Mouse (Mus musculus) gastrocnemius, postnatal 4 days (tissue): ENCODE measurements at regions not wholly inside any gene's neighbourhood (a gene's known extent, or its start where the extent isn't known, plus 50 kb on each side); places are given as distances from the start of the nearest gene placed in this dataset.

Source experiments
- DNase-seq, 2 experiments: peaks; one replicate each; pipeline ENCODE4 v3.0.0; 2021 to 2022; ENCODE audit warnings: low spot score in 2 of 2, mixed read lengths in 2 of 2

DNA sequence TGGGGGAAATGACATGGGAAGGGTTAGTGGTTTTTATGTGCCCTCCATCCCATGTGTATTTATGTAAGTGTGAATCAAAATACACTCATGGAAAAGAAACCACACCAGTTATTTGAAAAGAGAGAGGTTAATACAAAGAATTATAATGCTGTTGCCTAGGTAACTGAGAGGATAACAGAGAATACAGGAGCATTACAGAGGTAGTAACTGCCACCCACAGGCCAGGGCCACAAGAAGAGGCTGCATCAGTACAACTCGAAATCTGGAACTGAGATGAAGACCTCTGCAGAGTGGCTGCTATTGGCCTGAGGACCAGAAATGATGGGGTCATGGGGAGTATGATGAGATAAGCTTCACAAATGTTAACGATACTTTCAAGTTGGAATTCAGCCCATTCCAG, 243.4 kb upstream of the Ldb2 start:
- DNase-seq, result no peak

DNA sequence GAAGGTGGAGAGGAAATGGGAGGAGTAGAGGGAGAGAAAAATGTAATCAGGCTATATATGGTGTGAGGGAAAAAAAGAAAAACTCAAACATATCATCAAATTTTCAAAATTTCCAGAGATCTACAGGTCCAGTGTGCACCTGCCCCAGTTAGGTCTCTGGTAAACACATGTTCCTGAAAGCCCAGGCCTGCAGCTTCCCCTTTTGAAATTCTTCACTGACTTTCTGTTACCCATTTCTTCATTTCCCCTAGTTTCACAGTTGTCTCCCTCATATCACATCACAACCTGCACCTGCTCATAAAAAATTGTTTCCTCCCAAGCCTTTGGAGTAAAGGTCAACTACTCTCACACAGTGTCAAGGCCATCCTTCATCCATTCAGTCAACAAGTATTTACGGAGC, 236.9 kb upstream of the Ldb2 start:
- no peak for DNase-seq

DNA sequence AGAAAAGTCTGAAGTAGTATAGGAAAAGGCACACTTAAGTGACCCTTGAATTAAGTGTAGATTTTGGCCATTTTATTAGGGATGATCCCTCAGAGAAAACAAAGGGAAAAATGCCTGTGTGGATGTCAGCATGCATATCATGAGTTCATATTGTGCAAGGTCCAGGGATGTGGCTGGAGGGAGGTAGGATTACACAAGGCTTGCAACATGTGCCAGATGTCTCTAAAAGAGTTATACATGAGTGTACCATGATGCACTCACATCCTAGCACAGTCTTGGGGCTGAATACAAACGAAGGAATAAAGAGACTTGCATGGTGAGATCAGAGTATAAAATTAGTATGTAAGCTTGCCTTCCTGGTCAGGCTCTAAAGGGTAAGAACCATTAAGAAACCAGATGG, 233.7 kb upstream of the Ldb2 start:
- DNase-seq, result no peak

DNA sequence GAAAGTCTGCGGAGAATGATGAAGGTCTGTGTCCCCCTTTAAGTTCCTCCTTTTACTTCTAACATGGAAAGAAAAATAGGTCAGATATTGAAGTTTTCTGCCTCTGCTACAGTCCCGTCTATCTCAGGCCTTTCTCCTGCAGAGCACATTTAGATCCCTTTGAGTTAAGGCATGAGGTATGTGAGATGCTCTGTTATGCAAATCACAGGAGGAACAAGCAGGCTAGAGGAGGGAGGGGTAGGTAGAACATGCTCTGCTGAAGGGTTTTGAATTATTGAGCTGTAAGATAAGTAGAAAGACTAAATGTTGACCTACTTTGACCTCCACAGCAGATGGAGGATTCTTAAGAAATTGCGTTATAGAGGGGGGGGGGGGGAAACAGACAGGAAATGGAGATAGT, 228.4 kb upstream of the Ldb2 start:
- DNase-seq, result no peak

DNA sequence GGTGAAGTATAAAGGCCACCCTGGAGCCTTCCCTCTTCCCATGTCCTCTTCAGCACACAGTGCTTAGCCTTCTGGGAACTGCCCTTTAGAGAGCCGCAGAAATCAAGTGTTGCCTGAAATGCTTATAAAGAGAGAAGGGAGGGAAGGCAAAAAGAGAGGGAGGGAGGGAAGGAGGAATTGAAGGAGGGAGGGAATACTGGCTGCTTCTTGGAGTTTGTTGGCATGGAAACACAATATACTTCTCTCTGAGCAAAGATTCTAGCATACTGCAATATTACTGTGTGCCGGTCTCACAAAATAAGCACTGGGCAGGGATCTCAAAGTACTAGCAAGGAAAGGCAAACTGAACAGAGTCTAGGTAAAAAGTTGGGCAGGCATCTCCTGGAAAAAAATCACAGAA, 225.9 kb upstream of the Ldb2 start:
- no peak for DNase-seq

DNA sequence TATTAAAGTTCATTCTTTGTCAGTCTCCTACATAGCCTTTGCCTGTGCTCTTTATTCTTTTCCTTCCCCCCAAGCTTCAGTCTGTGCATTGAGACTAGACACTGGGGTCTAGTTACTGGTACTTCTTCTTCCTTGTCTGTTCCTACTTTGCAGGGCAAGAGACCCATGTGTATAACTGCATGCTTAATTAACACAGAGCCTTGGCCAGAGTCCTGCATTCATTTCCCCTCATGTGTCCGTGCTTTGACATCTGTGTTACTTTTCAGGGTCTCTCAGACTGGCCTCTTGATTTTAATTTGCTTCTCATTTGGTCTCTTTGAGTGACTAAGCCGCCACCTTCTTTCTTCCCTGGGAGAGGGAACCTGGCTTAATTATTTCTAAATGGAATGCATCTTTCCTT, 208.4 kb upstream of the Ldb2 start:
- DNase-seq, result no peak

DNA sequence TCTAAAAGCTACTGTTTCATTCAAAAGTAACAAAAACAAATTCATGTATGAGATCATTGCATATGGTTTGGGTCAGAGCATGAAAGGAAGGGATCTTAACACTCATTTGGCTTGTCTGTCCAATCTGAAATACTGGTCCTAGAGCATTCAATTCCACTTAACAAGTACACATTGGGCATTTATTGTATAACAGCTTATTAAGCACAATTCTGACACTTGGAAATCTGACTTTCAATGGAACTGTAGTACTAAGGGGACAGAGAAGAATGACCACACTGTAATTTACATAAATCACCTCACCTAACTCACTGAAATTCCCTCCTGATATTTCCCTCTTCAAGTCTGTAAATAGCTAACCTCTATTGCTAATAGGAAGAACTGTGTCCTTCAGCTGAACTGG, 201.5 kb upstream of the Ldb2 start:
- DNase-seq, result no peak

DNA sequence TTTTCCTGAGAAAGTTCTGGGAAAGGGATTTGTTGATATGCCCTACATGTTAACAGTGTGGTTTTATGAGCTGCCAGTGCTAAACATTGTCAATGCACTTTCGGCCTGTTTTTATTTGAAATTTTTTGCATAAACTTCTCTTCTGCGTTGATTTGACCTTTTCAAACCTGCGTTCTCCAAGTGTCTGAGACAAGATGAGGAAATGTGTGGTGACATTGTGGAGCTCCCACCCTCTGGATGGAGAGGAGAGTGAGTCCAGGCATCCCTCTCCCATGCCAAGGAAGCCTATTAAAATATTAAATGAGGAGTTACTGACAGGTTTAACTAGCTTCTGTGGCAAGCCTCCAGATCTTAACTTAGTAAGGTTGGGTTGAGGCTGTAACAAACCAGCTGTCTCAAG, 199.6 kb upstream of the Ldb2 start:
- DNase-seq, result no peak

DNA sequence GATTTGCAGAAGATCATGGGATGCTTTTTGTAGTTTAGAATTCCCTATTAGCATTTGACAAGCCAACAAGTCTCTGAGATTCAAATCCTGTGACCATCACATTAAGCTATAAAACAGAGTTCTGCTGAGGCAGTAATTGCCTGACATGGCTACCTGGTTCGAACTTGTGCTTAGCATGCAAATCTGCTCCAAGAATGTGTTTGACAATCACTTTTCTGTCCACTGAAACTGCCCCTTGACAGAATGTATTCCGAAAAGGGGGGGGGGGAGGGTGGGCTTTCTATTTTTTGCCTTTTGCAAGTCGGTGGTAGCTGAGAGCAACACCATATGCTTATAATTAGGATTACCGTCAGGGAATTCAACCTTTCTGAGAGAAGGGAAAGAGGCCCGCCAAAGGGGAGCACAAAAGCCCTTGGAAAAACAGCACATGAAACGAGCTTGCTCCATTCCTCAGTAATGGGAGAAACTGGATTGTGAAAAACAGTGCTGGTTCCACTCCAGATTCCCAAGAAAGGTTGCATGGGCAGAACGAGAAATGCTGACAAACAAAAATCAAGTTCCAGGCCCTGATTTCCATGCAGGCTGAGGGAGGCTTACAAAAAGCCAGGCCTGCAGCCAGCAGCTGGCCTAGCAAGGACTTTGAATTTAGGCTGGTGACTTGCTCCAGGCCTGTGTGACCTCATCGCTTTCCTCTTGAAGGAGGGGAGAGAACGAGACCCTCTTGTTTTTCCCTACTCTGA, 176.1 kb upstream of the Ldb2 start:
- DNase-seq, result peak in 1 of 2 experiments; percentile 26

DNA sequence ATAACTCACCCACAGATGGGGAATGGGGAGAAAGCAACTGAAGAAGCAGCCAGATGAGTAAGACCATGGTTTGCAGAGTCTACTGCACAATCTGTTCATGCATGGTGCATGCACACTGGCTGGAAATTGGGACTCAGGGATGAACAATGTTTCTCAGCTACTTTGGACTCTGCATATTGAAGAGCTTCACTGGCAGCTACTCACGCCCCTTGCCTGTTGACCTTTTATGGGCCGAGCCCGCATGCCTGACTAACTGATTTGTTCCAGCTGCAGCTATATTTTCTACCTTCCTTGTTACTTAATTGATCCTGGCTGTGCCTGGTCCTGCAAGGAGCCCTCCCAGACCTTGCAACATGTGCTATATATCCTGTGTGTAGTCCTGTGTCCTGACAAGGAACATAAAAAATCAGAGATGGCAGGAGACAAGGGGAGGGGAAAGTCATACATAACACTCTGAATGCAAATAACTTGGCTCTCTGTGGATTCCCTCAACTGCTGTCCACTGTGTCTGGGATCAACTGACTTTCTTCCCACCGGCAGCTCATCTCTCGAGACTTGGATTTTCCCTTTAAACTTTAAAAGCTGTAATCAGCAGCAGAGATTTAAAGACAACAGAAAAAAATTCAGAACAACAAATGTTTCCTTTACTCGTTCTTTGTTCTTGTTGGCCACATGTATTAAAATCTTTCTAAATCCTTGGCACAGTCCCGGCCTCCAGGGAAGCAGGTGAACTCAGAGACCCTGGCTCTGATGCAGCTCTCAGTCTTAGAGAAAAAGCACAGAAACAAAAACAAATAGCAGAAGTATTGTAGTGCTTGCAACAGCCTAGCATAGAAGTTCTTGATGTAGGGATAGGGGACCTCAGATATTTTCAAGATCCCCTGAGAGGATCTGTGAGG, 143.8 kb upstream of the Ldb2 start:
- DNase-seq, result peak in 1 of 2 experiments; percentile 32

DNA sequence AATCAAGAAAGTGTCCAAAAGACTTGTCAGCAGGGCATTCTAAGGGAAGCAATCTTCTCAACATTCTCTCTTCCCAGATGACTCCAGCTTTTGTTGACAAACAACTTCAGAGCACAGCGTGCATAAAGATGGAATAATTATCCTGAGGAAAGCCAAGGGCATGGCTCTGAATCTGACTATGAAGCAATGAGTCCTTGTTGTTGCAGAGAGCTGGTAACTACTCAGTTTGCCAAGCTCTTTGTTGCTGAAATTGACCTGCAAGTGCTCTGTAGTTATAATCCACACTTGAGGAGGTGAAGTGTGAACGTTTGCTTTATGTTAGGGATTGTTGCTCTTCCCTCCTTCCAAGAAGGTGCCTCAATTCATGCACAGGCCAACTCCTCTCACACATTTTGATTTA, 143.1 kb upstream of the Ldb2 start:
- DNase-seq, result no peak

DNA sequence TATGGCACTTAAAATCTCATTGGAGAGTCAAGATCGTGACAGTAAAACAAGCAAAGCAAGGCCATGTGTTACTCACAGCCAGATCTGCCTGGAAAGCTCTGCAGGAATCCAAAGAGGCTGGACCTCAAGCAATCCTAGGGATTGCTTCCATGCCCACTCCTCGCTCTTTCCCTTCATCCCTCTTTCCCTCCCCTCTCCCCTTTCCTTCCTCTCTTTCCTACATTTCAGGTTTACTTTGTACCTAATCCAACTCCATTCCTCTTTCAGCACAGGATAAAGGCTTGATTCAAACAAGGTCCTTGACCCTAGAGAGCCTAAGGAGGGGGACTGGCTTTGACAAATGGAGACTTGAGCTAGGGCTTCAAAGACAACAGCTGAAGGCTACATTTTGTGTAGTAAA, 126.0 kb upstream of the Ldb2 start:
- DNase-seq, result no peak

DNA sequence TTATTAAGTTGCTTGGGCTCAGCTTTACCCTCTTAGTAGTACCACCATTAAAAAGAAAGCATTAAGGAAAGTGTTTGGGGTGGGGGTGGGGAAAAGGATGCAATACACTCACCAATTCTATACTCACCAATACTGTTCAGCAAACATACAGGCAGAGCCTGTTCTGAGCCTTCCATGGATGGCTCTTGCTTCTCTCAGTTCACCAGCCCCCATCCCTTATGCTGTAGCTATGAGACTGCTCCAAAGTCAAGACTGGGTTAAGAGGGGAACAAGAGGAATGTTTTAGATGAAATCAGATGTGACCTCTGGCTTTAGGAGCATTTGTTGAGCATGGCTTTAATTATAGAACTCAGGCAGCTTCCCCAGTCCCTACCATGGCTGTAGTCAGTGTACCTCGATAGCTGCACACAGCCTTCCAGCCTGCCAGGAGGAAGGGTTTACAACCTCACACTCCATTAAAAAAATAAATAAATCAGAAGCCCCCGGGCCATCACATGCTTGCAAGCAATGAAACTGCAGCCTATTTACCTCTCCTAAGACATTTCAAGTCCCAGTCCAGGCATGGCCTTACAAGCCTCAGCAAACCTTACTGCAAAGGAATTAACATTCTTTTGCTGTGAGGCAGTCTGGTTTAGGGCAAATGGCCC, 122.8 kb upstream of the Ldb2 start:
- DNase-seq, result peak in 1 of 2 experiments; percentile 35

DNA sequence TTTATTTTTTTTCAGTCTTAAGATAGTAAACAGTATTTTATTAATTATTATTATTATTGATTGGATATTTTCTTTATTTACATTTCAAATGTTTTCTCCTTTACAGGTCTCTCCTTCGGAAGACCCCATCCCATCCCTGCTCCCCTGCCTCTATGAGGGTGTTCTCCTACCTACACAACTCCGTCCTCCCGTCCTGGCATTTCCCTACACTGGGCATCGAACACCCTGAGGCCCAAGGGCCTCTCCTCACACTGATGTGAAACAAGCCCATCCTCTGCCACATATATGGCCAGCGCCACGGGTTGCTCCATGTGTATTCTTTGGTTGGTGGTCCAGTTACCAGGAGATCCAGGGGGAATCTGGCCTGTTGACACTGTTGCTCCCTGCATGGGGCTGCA, 118.3 kb upstream of the Ldb2 start:
- no peak for DNase-seq

DNA sequence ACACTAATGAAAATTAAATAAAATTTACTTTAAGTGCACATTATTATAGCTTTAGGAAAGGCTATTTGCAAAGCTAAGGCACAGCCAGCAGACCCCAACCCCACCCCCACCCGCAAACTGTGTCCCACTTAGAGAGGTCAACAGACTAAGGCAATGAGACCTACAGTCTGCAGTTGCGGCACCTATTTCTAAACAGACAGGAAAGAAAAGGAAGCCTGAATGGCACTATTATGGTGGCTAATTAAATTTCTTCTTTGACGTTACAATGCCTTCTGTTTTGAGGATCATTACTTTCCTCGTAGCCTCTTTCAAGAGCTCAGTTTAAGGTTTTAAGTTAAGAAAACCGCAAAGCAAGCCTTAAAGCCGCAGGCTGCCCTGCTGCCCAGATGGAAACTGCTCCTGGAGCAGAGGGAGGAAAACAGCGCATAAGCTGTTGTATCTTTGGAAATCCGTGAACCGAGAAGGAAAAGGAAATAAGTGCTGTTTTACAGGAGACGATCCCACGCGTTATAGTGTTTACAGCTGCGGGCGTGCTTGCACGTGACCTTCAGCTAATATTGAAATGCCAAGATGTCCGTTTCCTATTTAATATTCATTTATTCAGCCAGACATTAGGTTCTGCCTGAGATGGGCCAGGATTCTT, 117.8 kb upstream of the Ldb2 start:
- DNase-seq, result no peak

DNA sequence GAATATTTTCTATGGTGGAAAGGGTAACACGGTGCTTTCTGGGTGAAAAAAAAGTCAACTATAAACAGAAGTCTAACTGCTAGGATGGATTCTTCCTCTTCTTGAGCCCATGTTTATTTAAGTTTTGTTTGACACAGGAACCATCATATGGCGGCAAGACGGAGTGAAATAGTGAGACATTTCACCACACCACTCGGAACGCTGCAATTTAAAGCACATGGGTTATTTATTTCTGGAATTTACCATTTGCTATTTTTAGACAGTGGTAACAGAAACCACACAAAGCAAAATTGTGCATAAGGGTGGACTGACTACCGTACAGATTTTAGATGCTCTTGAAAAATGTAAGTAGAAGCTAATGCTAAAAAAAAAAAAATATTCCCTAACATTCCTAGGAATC, 103.1 kb upstream of the Ldb2 start:
- DNase-seq, result no peak

DNA sequence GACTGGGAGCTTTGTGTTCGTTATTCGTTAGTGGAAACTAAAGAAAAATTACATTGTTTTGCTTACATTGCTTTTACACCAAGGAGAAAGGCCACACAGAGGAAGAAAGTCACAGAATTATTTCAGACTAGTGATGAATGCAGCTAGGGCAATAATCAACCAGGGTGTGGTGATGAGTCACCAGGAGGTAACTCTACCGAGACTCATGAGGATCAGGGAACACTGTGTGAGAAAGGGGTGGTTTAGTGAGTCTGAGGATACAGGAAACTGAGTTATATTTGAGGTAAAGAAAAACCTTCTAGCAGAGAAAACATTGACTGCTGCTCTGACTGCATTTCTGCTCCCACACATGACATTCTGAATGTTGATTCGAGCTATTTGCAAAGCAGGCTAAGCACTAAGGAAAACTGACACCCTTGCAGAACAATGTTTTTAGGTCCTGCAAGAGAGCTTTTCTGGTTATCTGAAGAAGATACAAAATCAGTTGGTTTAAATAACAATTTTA, 87.1 kb upstream of the Ldb2 start:
- no peak for DNase-seq

DNA sequence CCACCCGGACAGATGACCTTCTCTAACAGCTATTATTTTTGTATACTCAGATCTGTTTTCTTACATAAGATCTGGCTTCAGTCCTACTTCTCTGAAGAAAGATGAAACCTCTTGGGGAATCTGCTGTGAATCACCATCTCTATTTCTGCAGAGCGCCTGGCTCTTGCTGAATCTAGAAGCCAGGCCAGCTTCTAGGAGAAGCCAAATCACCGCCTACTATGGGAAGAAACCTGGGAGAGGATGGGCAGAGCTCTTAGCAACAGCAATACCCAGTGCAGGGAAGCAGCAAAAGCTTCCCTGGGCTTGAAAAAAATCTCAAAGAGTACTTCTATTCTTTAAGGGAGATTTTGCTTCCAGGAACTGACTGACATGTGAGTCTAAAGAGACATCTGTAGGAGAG, 77.5 kb upstream of the Ldb2 start:
- peak in 1 of 2 experiments; percentile 25 for DNase-seq

DNA sequence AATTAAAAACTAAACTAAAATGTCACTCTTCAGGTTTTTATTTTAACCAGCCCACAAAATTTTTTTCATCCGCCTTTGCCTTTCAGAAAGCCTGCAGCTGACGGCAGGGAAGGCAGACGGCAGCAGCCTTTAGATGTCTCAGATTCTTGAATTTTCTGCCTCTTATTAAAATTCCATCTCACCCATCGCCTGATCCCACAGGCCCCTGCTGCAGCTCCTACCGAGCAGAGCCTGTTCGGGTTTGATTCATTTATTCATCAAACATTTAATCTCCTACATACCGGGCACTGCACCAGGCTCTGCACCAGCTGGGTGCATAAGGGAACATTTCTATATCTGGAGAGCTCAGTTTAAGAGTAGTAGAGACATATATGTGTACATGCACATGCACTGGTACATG, 72.8 kb upstream of the Ldb2 start:
- no peak for DNase-seq

DNA sequence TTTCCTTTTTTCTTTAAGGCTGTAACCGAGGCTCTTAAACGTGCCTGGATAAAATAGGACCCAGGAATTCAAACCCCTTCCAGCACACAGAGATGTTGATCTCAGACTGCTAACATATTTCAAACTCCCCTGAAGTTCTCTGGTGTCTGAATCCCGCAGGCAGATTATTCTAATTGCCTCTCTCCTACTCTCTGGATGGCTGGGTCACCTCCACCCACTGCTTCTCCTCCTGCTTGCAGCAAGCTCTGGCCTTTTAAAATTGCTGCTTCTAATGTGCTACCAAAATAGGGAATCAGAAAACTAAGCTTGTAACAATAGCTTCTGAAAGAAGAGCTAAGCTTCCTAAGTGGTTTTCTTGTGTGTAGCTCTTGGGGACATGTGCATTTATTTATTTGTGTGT, 64.4 kb upstream of the Ldb2 start:
- DNase-seq, result no peak

DNA sequence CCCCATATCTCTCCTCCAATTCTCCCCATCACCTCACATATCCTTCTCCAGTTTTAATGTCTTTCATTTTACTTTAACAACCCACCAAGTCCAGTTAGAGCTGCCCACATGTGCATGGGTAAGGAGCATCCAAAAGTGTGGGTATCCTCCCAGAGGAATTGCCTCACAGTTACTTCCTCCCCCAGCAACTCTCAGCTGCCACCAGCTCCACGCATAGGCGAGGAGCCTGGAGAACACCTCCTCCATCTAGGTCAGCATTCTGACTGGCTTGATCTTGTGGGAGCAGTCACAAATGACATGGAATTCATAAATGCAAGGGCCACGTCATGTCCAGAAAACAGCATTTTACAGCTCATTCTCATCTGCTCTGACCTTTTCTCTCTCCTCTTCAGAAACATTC, 63.9 kb upstream of the Ldb2 start:
- no peak for DNase-seq

DNA sequence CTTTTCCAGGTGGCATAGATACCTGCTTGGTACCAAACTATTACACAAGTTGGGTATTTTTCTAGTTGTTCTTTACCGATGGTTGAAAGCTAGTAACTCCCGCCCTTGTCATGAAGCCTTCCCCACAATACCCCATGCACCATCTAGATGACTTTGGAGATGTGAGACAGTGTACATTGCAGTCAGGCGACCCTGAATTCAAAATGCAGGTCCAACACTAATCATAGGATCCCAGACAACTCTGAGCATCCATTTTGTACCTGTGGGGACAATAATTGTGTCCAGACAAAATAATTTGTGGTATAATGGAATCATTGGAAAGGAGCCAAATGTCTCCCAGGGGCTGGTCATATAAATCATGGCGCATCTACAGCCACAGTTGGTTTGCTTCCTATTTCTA, 54.7 kb upstream of the Ldb2 start:
- no peak for DNase-seq
